Mouse (Mus musculus): ENCODE results near the gene Aox2. TPM values are rescaled to one million over a fixed set of nuclear protein-coding genes. Genes with fewer than 3 reads are reported as not detected.
"Not testable (repeated sequence)": the region's sequence is repeated elsewhere in the genome, so short reads cannot be mapped to it uniquely, and the experiment has no call there.

Aox2 gene
- polyA plus RNA-seq, 1 experiment, result 0.46 TPM

GRCm38 (mm10) chr1:58364551-58364950 lies 86.4 kb downstream of the Aox2 start:
- TF ChIP-seq POLR2A (IDR thresholded peaks at IDR 0.05; ENCODE audit: control insufficient read depth, extremely low read depth, insufficient read depth, low read length, poor library complexity), result no peak
- no peak for TF ChIP-seq CTCF (IDR thresholded peaks at IDR 0.05; ENCODE audit: borderline replicate concordance, control insufficient read depth, extremely low read depth, insufficient read depth, low read length, poor library complexity)
- Histone ChIP-seq H3K27ac (ENCODE audit: control insufficient read depth, insufficient read depth, low read length) (no peak overlapping the region), H3K4me3 (ENCODE audit: control insufficient read depth, insufficient read depth, low read length) (no peak overlapping the region), H3K36me3 (ENCODE audit: control insufficient read depth, insufficient read depth, low read length) (no peaks in the 10 kb centered on the region), H3K4me1 (replicated peaks; ENCODE audit: control insufficient read depth, insufficient read depth, low read length) (no peaks in the 10 kb centered on the region), H3K27me3 (ENCODE audit: control insufficient read depth, insufficient read depth, low read length) (no peaks in the 10 kb centered on the region)
- no peak for DNase-seq
- WGBS, result 96% methylated on average over 12 of the region's 12 CpGs

GRCm38 (mm10) chr1:58365829-58366228 lies 87.7 kb downstream of the Aox2 start:
- H3K27ac ChIP-seq (ENCODE audit: control insufficient read depth, insufficient read depth, low read length), result no peak overlapping the region
- TF ChIP-seq POLR2A (IDR thresholded peaks at IDR 0.05; ENCODE audit: control insufficient read depth, extremely low read depth, insufficient read depth, low read length, poor library complexity) (no peak), CTCF (IDR thresholded peaks at IDR 0.05; ENCODE audit: borderline replicate concordance, control insufficient read depth, extremely low read depth, insufficient read depth, low read length, poor library complexity) (no peak)
- no peak overlapping the region for H3K4me3 ChIP-seq (ENCODE audit: control insufficient read depth, insufficient read depth, low read length)
- WGBS, result 100% methylated on average over 3 of the region's 3 CpGs
- no peaks in the 10 kb centered on the region for H3K4me1 ChIP-seq (replicated peaks; ENCODE audit: control insufficient read depth, insufficient read depth, low read length)
- H3K27me3 ChIP-seq (ENCODE audit: control insufficient read depth, insufficient read depth, low read length), result no peaks in the 10 kb centered on the region
- no peaks in the 10 kb centered on the region for H3K36me3 ChIP-seq (ENCODE audit: control insufficient read depth, insufficient read depth, low read length)
- DNase-seq, result no peak

- H3K4me1 ChIP-seq (replicated peaks; ENCODE audit: control insufficient read depth, insufficient read depth, low read length), result no peaks in the 10 kb centered on the region
- 96% methylated on average over 12 of the region's 12 CpGs for WGBS
- H3K36me3 ChIP-seq (ENCODE audit: control insufficient read depth, insufficient read depth, low read length), result no peaks in the 10 kb centered on the region
- no peaks in the 10 kb centered on the region for H3K27me3 ChIP-seq (ENCODE audit: control insufficient read depth, insufficient read depth, low read length)
- DNase-seq, result no peak
- H3K4me3 ChIP-seq (ENCODE audit: control insufficient read depth, insufficient read depth, low read length), result no peak overlapping the region
- no peak overlapping the region for H3K27ac ChIP-seq (ENCODE audit: control insufficient read depth, insufficient read depth, low read length)
- TF ChIP-seq CTCF (IDR thresholded peaks at IDR 0.05; ENCODE audit: borderline replicate concordance, control insufficient read depth, extremely low read depth, insufficient read depth, low read length, poor library complexity) (no peak), POLR2A (IDR thresholded peaks at IDR 0.05; ENCODE audit: control insufficient read depth, extremely low read depth, insufficient read depth, low read length, poor library complexity) (no peak)
Observed at GRCm38 (mm10) chr1:58366737-58367471, 88.8 kb downstream of the Aox2 start.

- WGBS, result 90% methylated on average over 2 of the region's 2 CpGs
Observed at GRCm38 (mm10) chr1:58369716-58370115, 91.6 kb downstream of the Aox2 start.

GRCm38 (mm10) chr1:58374266-58374665 lies 96.1 kb downstream of the Aox2 start:
- DNase-seq; H3K4me1 ChIP-seq (replicated peaks; ENCODE audit: control insufficient read depth, insufficient read depth, low read length); H3K27ac ChIP-seq (ENCODE audit: control insufficient read depth, insufficient read depth, low read length); H3K4me3 ChIP-seq (ENCODE audit: control insufficient read depth, insufficient read depth, low read length); H3K36me3 ChIP-seq (ENCODE audit: control insufficient read depth, insufficient read depth, low read length); H3K27me3 ChIP-seq (ENCODE audit: control insufficient read depth, insufficient read depth, low read length): not testable (repeated sequence)
- 88% methylated on average over 2 of the region's 2 CpGs for WGBS

More at GRCm38 (mm10) chr1:58369716-58370115, 91.6 kb downstream of the Aox2 start:
- no peaks in the 10 kb centered on the region for H3K4me1 ChIP-seq (replicated peaks; ENCODE audit: control insufficient read depth, insufficient read depth, low read length)
- H3K27me3 ChIP-seq (ENCODE audit: control insufficient read depth, insufficient read depth, low read length), result no peaks in the 10 kb centered on the region
- TF ChIP-seq POLR2A (IDR thresholded peaks at IDR 0.05; ENCODE audit: control insufficient read depth, extremely low read depth, insufficient read depth, low read length, poor library complexity) (no peak), CTCF (IDR thresholded peaks at IDR 0.05; ENCODE audit: borderline replicate concordance, control insufficient read depth, extremely low read depth, insufficient read depth, low read length, poor library complexity) (no peak)
- H3K4me3 ChIP-seq (ENCODE audit: control insufficient read depth, insufficient read depth, low read length), result no peak overlapping the region
- no peak for DNase-seq
- H3K36me3 ChIP-seq (ENCODE audit: control insufficient read depth, insufficient read depth, low read length), result no peaks in the 10 kb centered on the region
- H3K27ac ChIP-seq (ENCODE audit: control insufficient read depth, insufficient read depth, low read length), result no peak overlapping the region

GRCm38 (mm10) chr1:58375574-58376147 lies 97.5 kb downstream of the Aox2 start:
- no peak for DNase-seq
- no peak for TF ChIP-seq POLR2A (IDR thresholded peaks at IDR 0.05; ENCODE audit: control insufficient read depth, extremely low read depth, insufficient read depth, low read length, poor library complexity)
- Histone ChIP-seq H3K27ac (ENCODE audit: control insufficient read depth, insufficient read depth, low read length) (no peak overlapping the region), H3K4me1 (replicated peaks; ENCODE audit: control insufficient read depth, insufficient read depth, low read length) (peaks cover 2% of the 10 kb centered on the region; the same call in 1 of the 2 replicates), H3K27me3 (ENCODE audit: control insufficient read depth, insufficient read depth, low read length) (no peaks in the 10 kb centered on the region), H3K4me3 (ENCODE audit: control insufficient read depth, insufficient read depth, low read length) (no peak overlapping the region), H3K36me3 (ENCODE audit: control insufficient read depth, insufficient read depth, low read length) (no peaks in the 10 kb centered on the region)
- WGBS, result 81% methylated on average over 3 of the region's 3 CpGs

Data from thymus, adult 2 months (tissue).